Mouse (Mus musculus): ENCODE measurements around the gene Tbc1d2b. TPM values are rescaled to one million over a fixed set of nuclear protein-coding genes. Genes with fewer than 3 reads are reported as not detected.

Gene Tbc1d2b
- polyA plus RNA-seq, 1 experiment = 6.7 TPM

DNA sequence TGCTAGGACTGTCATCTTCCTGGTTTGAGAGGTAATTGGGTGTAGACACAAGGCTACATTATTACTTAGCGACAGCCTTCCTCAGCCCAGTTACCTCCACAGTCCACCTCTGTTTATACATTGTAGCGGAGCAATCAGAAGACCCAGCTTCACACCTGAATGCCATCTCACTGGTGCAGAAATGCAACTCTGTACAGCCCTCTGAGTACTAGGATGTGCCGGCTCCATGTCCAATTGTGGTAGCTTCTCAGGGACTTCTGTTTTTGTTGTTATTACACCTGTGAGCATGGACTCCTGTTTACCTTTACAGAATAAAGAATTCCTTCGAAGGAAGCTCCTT is 7.3 kb downstream of the Tbc1d2b start:
- TF ChIP-seq USF1 (IDR thresholded peaks at IDR 0.05; ENCODE audit: low read depth) (no peak), FOSL1 (IDR thresholded peaks at IDR 0.05; ENCODE audit: insufficient read depth, low read length, poor library complexity, severe bottlenecking) (no peak), CTCF (IDR thresholded peaks at IDR 0.05; ENCODE audit: control insufficient read depth, insufficient read depth, insufficient read length) (no peak), MYOG (IDR thresholded peaks at IDR 0.05; ENCODE audit: control insufficient read depth, extremely low read depth, insufficient read length) (no peak), MAX (IDR thresholded peaks at IDR 0.05) (no peak), MYOD1 (IDR thresholded peaks at IDR 0.05; ENCODE audit: control insufficient read depth, insufficient read length, low read depth) (no peak), CEBPB (IDR thresholded peaks at IDR 0.05; ENCODE audit: low read depth) (no peak)
- no peak overlapping the region for H3K4me3 ChIP-seq (ENCODE audit: insufficient read depth, poor library complexity, severe bottlenecking)
- no peak overlapping the region for H3ac ChIP-seq (ENCODE audit: control insufficient read depth, insufficient read length, low read depth)
- H3K79me3 ChIP-seq (ENCODE audit: low read depth) = no peaks in the 10 kb centered on the region
- H3K27me3 ChIP-seq (ENCODE audit: control insufficient read depth, insufficient read depth, insufficient read length) = no peaks in the 10 kb centered on the region
- H3K79me2 ChIP-seq (ENCODE audit: control insufficient read depth, insufficient read depth) = no peaks in the 10 kb centered on the region
- no peaks in the 10 kb centered on the region for H3K36me3 ChIP-seq (ENCODE audit: control insufficient read depth, insufficient read depth)

DNA sequence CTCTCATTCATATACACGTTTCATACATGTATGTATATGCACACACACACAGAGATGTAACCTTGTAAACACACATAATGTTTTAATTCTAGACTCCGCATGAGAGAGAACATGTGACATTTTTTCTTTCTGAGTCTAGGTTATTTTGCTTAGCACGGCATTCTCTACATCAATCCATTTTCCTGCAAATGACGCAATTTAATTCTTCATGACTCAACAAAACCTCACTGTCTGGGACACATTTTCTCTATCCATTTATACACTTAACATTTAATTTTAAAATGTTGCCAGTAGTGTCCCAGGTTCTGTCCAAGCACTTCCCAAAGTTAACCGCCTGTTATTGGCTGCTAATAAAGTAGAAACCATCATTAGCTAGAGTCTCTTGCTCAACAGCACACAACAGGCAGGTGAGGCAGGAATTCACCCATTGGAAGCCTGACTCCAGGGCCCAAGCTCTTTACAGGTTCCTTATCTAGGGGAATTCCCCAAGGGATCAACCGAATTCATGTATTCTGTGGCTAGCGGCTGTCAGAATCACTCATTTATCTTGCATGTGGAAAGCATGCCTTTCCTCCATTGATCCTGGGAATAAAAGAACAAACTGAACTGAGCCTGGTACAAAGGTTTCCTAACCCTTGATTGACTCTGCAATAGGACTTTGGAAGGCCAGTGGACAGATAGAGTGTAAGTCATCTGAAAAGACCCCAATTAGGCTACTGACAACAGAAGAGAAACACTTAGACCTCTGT is 7.8 kb downstream of the Tbc1d2b start:
- no peaks in the 10 kb centered on the region for H3K36me3 ChIP-seq (ENCODE audit: control insufficient read depth, insufficient read depth)
- TF ChIP-seq MYOD1 (IDR thresholded peaks at IDR 0.05; ENCODE audit: control insufficient read depth, insufficient read length, low read depth) (no peak), MYOG (IDR thresholded peaks at IDR 0.05; ENCODE audit: control insufficient read depth, extremely low read depth, insufficient read length) (no peak), CTCF (IDR thresholded peaks at IDR 0.05; ENCODE audit: control insufficient read depth, insufficient read depth, insufficient read length) (no peak), USF1 (IDR thresholded peaks at IDR 0.05; ENCODE audit: low read depth) (no peak), CEBPB (IDR thresholded peaks at IDR 0.05; ENCODE audit: low read depth) (no peak), FOSL1 (IDR thresholded peaks at IDR 0.05; ENCODE audit: insufficient read depth, low read length, poor library complexity, severe bottlenecking) (no peak), MAX (IDR thresholded peaks at IDR 0.05) (no peak)
- H3ac ChIP-seq (ENCODE audit: control insufficient read depth, insufficient read length, low read depth) = no peak overlapping the region
- H3K27me3 ChIP-seq (ENCODE audit: control insufficient read depth, insufficient read depth, insufficient read length) = no peaks in the 10 kb centered on the region
- H3K79me2 ChIP-seq (ENCODE audit: control insufficient read depth, insufficient read depth) = no peaks in the 10 kb centered on the region
- no peak overlapping the region for H3K4me3 ChIP-seq (ENCODE audit: insufficient read depth, poor library complexity, severe bottlenecking)
- H3K79me3 ChIP-seq (ENCODE audit: low read depth) = no peaks in the 10 kb centered on the region

DNA sequence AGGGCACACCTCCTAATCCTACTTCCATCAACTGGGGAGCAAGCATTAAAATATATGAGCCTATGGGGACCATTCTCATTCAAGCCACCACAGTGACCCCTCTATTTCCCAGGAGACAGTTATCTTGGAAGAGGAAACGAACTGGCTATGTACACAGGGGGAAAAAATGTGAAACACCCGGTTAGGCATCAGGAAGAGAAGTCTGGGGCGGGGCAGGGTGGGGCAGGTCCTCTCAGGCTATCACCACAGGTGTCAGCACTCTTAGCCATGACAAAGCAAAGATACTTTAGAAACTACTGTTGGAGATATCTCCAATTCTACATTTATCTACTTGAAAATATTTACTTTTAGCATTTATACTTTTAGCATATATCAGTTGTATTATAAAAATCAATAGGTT is 8.5 kb downstream of the Tbc1d2b start:
- no peak for TF ChIP-seq USF1 (IDR thresholded peaks at IDR 0.05; ENCODE audit: low read depth)
- TF ChIP-seq MYOD1 (IDR thresholded peaks at IDR 0.05; ENCODE audit: control insufficient read depth, insufficient read length, low read depth) = no peak
- TF ChIP-seq CTCF (IDR thresholded peaks at IDR 0.05; ENCODE audit: control insufficient read depth, insufficient read depth, insufficient read length) = no peak
- no peak for TF ChIP-seq CEBPB (IDR thresholded peaks at IDR 0.05; ENCODE audit: low read depth)
- no peak for TF ChIP-seq FOSL1 (IDR thresholded peaks at IDR 0.05; ENCODE audit: insufficient read depth, low read length, poor library complexity, severe bottlenecking)
- no peak for TF ChIP-seq MAX (IDR thresholded peaks at IDR 0.05)
- no peak for TF ChIP-seq MYOG (IDR thresholded peaks at IDR 0.05; ENCODE audit: control insufficient read depth, extremely low read depth, insufficient read length)
- Histone ChIP-seq H3K27me3 (ENCODE audit: control insufficient read depth, insufficient read depth, insufficient read length) (no peaks in the 10 kb centered on the region), H3K4me3 (ENCODE audit: insufficient read depth, poor library complexity, severe bottlenecking) (no peak overlapping the region), H3K79me2 (ENCODE audit: control insufficient read depth, insufficient read depth) (no peaks in the 10 kb centered on the region), H3ac (ENCODE audit: control insufficient read depth, insufficient read length, low read depth) (no peak overlapping the region), H3K79me3 (ENCODE audit: low read depth) (no peaks in the 10 kb centered on the region), H3K36me3 (ENCODE audit: control insufficient read depth, insufficient read depth) (no peaks in the 10 kb centered on the region)

DNA sequence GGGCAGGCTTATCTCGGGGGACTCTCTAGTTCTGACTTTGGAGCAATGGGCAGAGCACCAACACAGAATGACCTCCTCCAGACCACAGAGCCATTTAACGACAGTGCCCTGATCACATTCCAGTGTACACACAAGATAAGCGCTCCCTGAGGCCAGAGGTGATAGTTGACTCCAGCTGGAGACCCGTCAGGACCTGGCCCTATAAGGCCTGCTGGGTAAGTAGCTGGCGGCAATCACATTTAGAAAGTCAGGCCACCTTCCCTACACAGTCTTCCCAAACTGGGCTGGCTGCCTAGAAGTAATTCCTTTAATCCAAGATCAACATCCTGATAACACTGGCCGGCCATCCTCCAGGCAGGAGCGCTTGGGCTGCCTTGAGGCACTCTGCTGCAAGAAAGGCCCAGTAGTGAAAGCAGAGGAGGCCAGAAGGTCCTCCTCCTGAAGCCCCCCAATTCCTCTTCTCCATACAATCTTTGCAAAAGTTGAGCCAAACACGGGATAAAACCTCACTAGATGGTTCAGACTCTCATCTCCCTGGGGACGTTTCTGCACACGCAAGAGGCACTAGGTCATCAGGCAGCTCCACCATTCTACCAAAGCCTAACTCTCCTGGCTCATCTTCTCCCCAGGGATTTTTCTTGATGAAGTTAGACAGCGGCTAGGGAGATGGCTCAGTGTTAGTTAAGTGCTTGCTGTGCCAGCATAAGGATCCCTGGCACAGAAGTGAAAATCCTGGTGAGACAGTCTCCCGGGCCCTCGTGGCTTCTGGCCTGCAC is 9.8 kb downstream of the Tbc1d2b start:
- H3K4me3 ChIP-seq (ENCODE audit: insufficient read depth, poor library complexity, severe bottlenecking) = no peak overlapping the region
- H3K36me3 ChIP-seq (ENCODE audit: control insufficient read depth, insufficient read depth) = no peaks in the 10 kb centered on the region
- H3K79me2 ChIP-seq (ENCODE audit: control insufficient read depth, insufficient read depth) = no peaks in the 10 kb centered on the region
- H3K27me3 ChIP-seq (ENCODE audit: control insufficient read depth, insufficient read depth, insufficient read length) = no peaks in the 10 kb centered on the region
- no peak overlapping the region for H3ac ChIP-seq (ENCODE audit: control insufficient read depth, insufficient read length, low read depth)
- TF ChIP-seq MYOG (IDR thresholded peaks at IDR 0.05; ENCODE audit: control insufficient read depth, extremely low read depth, insufficient read length) (no peak), FOSL1 (IDR thresholded peaks at IDR 0.05; ENCODE audit: insufficient read depth, low read length, poor library complexity, severe bottlenecking) (no peak), MAX (IDR thresholded peaks at IDR 0.05) (no peak), CEBPB (IDR thresholded peaks at IDR 0.05; ENCODE audit: low read depth) (no peak), MYOD1 (IDR thresholded peaks at IDR 0.05; ENCODE audit: control insufficient read depth, insufficient read length, low read depth) (no peak), CTCF (IDR thresholded peaks at IDR 0.05; ENCODE audit: control insufficient read depth, insufficient read depth, insufficient read length) (no peak), USF1 (IDR thresholded peaks at IDR 0.05; ENCODE audit: low read depth) (no peak)
- no peaks in the 10 kb centered on the region for H3K79me3 ChIP-seq (ENCODE audit: low read depth)

DNA sequence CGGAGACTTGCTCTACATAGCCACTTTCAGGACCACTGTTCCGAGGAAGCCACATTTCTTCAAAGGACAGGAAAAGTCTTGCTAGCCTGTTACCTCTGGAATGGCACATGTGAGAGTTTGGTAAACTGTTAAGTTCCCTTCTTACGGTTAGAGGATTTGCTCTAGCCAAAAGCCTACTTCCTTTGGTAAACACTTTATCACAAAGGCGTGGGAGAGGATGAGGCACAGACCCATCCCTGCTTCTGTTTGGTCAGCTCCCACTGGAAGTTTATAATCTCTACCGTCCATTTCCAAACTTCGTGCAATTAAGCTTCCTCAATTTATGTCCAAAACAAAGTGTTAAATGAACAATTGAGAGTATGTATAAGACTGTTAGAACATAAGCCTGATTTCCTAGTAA is 10.5 kb downstream of the Tbc1d2b start:
- H3K36me3 ChIP-seq (ENCODE audit: control insufficient read depth, insufficient read depth) = no peaks in the 10 kb centered on the region
- no peak overlapping the region for H3ac ChIP-seq (ENCODE audit: control insufficient read depth, insufficient read length, low read depth)
- H3K79me3 ChIP-seq (ENCODE audit: low read depth) = no peaks in the 10 kb centered on the region
- H3K4me3 ChIP-seq (ENCODE audit: insufficient read depth, poor library complexity, severe bottlenecking) = no peak overlapping the region
- no peaks in the 10 kb centered on the region for H3K27me3 ChIP-seq (ENCODE audit: control insufficient read depth, insufficient read depth, insufficient read length)
- H3K79me2 ChIP-seq (ENCODE audit: control insufficient read depth, insufficient read depth) = no peaks in the 10 kb centered on the region
- TF ChIP-seq MYOD1 (IDR thresholded peaks at IDR 0.05; ENCODE audit: control insufficient read depth, insufficient read length, low read depth) (no peak), MYOG (IDR thresholded peaks at IDR 0.05; ENCODE audit: control insufficient read depth, extremely low read depth, insufficient read length) (no peak), USF1 (IDR thresholded peaks at IDR 0.05; ENCODE audit: low read depth) (no peak), CTCF (IDR thresholded peaks at IDR 0.05; ENCODE audit: control insufficient read depth, insufficient read depth, insufficient read length) (no peak), FOSL1 (IDR thresholded peaks at IDR 0.05; ENCODE audit: insufficient read depth, low read length, poor library complexity, severe bottlenecking) (no peak), MAX (IDR thresholded peaks at IDR 0.05) (no peak), CEBPB (IDR thresholded peaks at IDR 0.05; ENCODE audit: low read depth) (no peak)
